Comparison of ENCODE assay signal across 8 mouse cellular contexts in the genomic region with DNA sequence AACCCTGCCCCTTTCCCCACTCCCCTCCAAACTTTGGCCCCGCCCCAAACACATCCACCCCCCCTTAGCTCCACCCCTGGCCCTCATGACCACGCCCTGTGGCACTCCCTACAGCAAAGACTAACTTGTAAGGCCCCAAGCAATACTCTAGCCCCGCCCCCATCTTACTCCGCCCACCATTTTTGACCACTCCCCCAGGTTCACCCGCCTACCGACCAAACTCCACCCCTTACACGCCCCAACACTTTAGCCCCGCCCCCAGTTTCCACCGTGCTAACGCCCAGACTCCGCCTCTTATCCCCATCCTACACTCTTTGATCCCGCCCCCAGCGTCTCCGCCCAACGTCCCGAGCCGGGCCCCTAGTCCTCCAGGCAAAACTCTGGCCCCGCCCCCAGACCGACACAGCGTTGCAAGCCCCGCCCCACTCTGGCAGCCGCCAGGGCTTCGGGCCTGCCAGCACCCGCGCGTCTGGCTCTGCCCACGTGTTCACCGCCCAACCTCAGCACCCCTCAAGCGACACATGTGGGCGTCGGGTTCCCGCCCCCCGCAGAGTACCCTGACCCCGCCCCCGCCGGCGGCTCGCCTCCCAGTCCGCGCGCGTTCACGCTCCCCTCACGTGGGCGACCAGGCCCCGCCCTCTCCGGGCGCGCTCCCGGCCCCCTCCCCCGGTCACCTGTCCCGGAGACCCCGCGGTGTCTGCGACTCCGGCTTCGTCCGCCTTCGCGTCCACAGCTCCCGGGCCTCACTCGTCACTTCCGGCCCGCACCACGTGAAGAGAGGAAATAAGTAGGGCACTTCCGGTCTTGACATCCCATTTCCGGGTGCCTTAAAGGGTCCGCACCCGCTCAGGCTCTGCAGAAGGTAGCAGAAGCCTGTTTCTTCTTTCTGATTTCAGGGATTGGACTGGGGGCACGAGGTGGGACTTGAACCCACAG. TPM values are rescaled to one million over a fixed set of nuclear protein-coding genes. Genes with fewer than 3 reads are reported as not detected.
A peak's percentile ranks its signal among the peaks of the same experiment; 100 is the strongest.
DNase-seq lines count a peak whose midpoint lies in the region; ATAC-seq lines count a peak whose summit lies in the region.

TSS of gene Ccdc9 (minus strand) at position 770 of the 936 bp plus-strand sequence.

- H3K27me3 ChIP-seq in hindbrain, embryonic 16.5 days (replicated peaks; ENCODE audit: control insufficient read depth, insufficient read depth, low read length) = no peaks in the 10 kb centered on the region

- peak within 1 kb of the TSS; percentile 83 for H3K27ac ChIP-seq in hindbrain, embryonic 16.5 days (ENCODE audit: low read depth, low read length)
- H3K27ac ChIP-seq in macrophage = peak within 1 kb of the TSS; percentile 76

- peaks cover 9% of the 10 kb centered on the region for H3K4me1 ChIP-seq in hindbrain, embryonic 16.5 days (ENCODE audit: control insufficient read depth, insufficient read depth, low read depth, low read length)

- ATAC-seq in hindbrain, embryonic 16.5 days = peak; percentile 95

- H3K4me3 ChIP-seq in hindbrain, embryonic 16.5 days (ENCODE audit: low read length) = peak within 1 kb of the TSS; percentile 51
- H3K4me3 ChIP-seq in macrophage (ENCODE audit: inconsistent target) = peak within 1 kb of the TSS; percentile 50

- WGBS in hindbrain, embryonic 16.5 days = under 1% methylated on average over 67 of the region's 70 CpGs
- under 1% methylated on average over 38 of the region's 70 CpGs for WGBS in macrophage (ENCODE audit: missing documents)

- H3K4me2 ChIP-seq in hindbrain, embryonic 16.5 days (ENCODE audit: low read length) = peak within 1 kb of the TSS; percentile 63

- peak; percentile 99 for DNase-seq in T-cell, adult 2 months (ENCODE audit: low spot score)
- DNase-seq in cerebellum, postnatal 36 days = peak; percentile 95 to 97
- DNase-seq in gastrocnemius, adult 18-20 months (ENCODE audit: low spot score) = peak; percentile 100
- peak; percentile 99 for DNase-seq in left cerebral cortex, adult 18-20 months (ENCODE audit: low spot score in 2 of 2)
- peak; percentile 99 for DNase-seq in right cerebral cortex, adult 18-20 months
- peak; percentile 100 for DNase-seq in urinary bladder, postnatal 10 days (ENCODE audit: low spot score)

- H3K36me3 ChIP-seq in hindbrain, embryonic 16.5 days (ENCODE audit: control insufficient read depth, insufficient read depth, low read length) = peaks cover 14% of the 10 kb centered on the region
- peaks cover 26% of the 10 kb centered on the region for H3K36me3 ChIP-seq in macrophage (ENCODE audit: inconsistent target)

- peak within 1 kb of the TSS; percentile 62 for H3K9ac ChIP-seq in hindbrain, embryonic 16.5 days (ENCODE audit: low read depth, low read length)

- H3K79me2 ChIP-seq in macrophage (ENCODE audit: inconsistent target) = peaks cover 27% of the 10 kb centered on the region

- H3K9me3 ChIP-seq in hindbrain, embryonic 16.5 days (ENCODE audit: control insufficient read depth, low read length) = no peaks in the 10 kb centered on the region

RNA-seq across cellular contexts. Expression of gene Ccdc9, which starts in this region (rescaled TPM):
- 10 to 100 TPM; 35.7 to 38.9 TPM for total RNA-seq in gastrocnemius, adult 18-20 months (2021)
- polyA plus RNA-seq in hindbrain, embryonic 16.5 days (2015; fragmentation: Nextera tagmentation; extraction: Ambion mirVana) = 26.1 TPM in 2 replicates
- 100 to 1,000 TPM in 1 of 2 experiments, 10 to 100 TPM in 1; 81.0 to 102 TPM for total RNA-seq in left cerebral cortex, adult 18-20 months (2021)
- 100 to 1,000 TPM; 304 to 896 (median 675) TPM for total RNA-seq in macrophage (2018; cell fraction: chromatin; rRNA removed)
- total RNA-seq in macrophage (2018; cell fraction: cytosol; rRNA removed) = 10 to 100 TPM; 52.8 to 97.2 (median 73.4) TPM
- 100 to 1,000 TPM; 161 to 339 (median 237) TPM for total RNA-seq in macrophage (2018; cell fraction: nucleus; rRNA removed)
- polyA plus RNA-seq in macrophage (2018) = 99.0 to 183 TPM (median 120 TPM) in 3 replicates

Comparison
In these comparisons a context has a peak if more than half of its experiments do, and no peak if none do; other contexts are left out.
1. Peak in every context shown above with its lines: DNase-seq, ATAC-seq, H3K4me3 ChIP-seq and H3K27ac ChIP-seq.